Mouse (Mus musculus) adrenal gland, postnatal 25 days (tissue): ENCODE data around the gene Tspan5. TPM values are rescaled to one million over a fixed set of nuclear protein-coding genes. Genes with fewer than 3 reads are reported as not detected.

Experiments used
- DNase-seq: peaks from one replicate; pipeline ENCODE4 v3.0.0; 2021; ENCODE audit warnings: mixed read lengths
- total RNA-seq: library from RNA; stranded (reverse); gene quantifications from 2 replicates; pipeline ENCODE4 v1.2.3, GENCODE M21; 2021

Tspan5 gene
- total RNA-seq, 1 experiment from 2014 or later: 50.1 TPM

DNA sequence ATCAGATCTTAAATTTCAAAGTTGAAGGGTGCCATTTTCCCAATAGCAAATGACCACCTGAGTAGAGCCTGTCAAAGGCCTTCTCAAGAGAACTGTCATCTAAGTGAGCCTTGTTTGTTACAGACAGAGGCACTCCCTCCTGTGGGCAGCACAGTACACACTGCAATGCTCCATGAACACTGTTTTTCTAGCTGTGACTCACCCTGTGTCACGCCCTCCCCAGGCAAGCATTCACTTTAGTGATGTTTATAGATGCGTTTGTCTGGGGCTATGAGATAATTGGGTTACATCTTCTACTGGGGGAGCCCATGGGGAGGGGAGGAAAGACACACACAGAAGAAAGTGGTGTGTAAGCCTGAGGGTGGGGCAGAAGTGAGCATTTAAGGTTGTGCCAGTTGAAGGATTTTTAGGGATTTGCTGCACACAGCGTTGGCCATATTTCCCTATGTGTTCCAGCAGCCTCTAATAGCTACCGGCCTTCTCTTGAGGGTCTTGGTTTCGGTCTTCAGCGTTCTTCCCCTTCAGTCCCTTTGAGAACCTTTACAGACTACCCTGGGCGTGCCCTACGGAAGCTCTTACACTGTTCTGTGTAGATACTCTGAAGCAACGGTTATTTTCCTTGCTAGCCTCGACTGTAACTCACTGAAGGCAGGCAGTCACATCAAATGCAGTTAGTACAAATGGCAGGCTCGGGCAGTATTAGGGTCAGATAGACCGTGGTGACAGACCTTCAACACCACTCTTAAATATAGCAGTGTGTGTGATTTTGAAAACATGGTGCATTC is 29.7 kb downstream of the Tspan5 start:
- DNase-seq: peak; percentile 24

DNA sequence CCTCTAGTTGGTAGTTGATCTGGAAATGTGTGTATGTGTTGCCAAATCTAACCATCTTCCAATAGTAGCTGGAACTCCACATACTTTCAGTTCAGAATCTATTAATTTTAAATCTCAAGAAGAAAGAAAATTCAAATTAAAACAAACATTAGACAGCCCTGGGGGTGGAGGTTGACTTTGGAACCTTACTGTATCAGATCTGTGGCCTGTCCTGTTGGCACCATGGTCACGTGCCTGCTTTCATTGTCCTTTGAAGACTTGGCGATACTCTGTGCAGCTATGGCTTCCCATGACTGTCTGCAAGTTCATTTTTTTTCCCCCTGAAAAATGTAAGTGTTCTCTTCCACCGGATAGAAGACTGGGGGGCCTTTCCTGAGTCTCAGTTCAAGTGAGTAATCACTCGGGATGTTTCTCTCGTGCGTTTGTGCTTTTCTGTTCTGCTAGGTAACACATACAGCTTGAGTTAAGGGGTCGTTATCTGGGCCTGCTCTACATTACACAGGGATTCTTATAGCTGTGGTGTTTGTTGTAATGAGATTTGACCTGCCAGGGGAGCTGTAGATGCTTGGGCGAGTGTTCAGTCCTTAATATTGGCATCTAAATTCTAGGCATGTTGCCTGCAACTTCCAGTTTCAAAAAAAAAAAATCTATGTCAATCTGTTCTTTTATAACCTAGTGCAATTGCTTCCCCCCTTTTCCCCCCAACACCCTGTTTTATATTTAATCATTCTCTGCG is 32.0 kb downstream of the Tspan5 start:
- no peak for DNase-seq

DNA sequence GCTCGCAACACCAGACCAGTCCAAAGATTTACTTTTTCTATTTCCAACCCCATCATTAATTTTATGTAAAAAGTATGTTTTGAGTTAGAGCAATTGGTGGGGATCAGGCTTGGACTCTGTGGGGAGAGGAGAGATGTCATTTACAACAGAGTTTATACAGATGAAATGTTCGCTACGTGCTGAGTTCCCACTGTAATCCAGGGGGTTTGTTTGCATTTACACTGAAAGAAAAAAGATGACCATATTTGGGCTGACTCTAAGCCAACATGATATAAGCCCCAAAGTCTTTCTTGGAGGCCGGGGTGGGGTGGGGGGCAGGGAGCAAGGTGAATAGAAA is 32.6 kb downstream of the Tspan5 start:
- no peak for DNase-seq

DNA sequence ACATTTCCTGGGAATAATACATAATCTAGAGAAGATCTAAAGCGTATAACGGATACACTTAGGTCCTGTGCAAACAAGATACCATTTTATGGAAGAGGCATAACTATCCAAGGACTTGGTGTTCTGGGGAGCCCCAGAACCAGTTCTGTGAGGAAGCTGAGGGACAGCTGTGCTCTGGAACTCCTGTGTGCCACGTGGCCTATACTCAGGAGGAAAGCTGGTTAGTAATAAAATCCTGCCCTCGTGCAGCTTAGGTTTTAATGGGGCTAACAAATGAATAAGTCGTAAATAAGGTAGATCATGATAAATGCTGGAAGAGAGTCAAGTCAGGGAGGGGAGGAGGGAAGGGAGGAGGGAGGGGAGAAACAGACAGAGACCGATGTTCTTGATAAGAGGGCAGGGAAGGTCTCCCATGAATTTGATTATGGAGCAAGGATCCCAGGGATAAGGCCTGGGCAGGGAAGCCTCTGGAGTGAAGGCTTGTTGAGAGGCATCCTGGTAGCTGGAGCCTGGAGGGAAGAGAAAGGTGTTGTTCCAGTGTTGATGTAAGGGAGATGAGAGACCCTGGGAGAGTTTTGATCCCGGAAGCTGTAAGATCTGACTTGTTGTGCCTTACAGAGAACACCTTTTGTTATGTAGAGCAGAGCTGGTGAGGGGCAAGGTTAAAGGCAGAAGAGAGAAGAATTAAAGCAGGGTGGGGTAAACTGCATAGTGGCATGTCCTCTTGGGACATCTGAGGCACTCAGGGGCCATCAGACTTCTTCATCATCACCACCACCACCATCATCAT is 34.1 kb downstream of the Tspan5 start:
- no peak for DNase-seq

DNA sequence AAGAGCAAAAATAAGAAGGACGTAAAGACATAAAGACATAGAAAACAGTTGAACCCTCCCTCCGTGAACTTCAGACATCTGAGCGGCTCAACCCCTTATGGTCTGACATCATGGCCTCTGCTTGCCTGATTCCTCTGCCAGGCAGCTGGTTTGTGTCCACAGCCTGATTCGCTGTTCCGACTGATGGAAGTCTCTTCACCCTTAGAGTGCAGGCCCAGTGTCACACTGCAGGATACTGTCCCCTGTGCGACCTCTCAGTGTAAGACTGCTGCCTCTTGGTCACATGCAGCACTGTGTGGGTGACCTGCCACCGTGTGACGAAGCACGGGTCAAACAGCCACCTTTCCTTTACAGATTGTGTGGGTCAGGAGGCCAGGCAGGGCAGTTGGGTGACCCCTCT is 39.5 kb downstream of the Tspan5 start:
- DNase-seq: no peak

DNA sequence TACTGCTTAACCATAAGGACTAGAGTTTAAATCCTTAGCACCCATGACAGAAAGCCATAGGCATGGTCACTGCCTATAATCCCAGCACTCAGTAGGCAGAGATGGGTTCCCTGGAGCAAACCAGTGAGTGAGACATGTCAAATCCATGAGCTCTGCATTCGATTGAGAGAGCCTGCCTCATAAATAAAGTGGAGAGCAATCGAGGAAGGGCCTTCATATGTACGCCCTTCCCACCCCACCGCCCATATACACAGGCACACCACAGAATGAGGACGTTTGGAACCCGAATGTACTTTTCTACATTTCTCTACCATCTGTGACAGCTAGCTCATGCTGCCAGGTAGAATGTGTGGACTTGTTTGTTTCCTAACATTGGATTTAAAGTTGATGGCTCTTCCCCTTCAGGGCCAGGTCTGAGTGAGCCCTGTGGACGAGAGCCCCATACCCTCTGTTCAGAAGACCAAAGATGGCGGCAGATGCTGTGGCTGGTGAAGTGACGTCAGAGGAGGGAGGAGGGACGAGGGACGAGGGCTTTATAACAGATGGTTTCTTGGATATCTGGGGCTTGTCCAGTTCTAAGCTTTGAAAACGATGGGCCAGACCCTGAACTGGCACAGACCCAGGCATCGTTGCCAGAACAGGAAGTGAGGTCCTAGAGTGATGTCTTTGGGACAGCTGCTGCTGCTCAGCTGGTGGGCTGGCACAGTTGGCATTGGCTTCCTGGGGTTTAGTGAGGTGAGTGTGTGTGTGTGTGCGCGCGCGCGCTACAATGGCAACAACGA is 42.1 kb downstream of the Tspan5 start:
- DNase-seq: no peak

DNA sequence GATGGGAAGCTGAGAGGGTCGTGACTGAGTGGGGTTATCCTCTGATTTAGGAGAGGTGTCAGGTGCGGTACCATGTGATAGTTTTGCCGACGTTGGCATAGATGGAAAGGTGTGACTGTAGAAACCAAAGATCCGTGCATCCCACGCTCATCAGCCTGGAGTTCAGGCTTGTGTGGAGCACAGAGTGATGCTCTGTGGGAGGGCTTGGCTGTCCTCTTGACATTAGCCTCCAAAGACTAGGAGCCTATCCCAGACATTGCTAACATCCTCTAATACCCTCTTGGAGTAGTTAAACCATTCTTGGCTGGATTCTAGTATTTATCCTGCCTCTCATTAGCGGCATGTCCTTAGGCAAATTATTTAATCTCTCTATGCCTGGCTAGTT is 42.6 kb downstream of the Tspan5 start:
- no peak for DNase-seq

DNA sequence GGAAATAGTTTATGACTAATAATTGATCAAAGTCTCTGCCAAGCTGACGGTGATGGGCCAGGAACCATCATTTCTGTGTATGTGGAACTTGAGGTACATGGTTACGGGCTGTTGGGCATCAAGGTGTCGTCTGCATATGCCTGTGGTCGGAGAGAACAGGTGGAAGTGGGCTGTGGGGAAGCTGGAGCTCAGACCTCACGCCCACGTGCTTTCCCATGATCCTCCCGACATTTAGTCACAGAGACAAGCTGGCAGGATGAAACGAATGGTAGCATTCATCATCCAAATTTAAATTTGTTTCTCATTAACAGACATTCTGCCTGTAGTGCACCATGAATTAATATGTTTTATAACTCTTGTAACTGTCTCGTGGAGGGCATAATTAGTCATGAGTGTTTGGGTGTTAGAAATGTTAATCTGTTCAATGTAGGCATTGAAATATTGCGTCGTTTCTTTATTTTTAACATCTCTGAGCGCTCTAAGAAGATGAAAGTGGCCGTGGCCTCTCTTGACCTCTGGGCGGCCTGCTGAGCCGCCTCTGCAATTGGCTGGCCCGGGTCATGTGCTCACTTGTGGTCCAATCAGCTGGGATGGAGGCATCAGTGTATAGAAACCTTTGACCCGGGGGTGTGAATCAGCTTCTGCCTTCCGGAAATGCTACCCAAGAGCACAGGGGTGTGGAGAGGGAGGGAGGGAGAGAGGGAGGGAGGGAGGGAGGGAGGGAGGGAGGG is 45.9 kb downstream of the Tspan5 start:
- no peak for DNase-seq

DNA sequence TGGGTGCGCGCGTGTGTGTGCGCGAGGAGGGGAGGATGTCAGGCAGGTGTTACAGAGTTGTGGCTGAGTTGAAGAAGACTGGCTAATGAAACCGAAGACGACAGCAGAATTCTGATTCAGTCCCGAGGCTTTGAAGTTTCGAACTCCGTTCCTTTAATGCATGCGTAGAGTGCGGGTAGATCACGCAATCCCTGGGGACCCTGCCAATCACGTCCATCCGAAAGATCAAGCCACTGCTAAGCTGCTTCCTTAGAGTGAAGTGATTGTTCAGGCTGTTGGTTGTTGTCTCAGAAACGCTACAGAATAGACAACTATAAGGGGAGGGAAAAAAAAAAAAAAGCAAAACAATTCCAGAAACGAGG is 46.5 kb downstream of the Tspan5 start:
- no peak for DNase-seq

DNA sequence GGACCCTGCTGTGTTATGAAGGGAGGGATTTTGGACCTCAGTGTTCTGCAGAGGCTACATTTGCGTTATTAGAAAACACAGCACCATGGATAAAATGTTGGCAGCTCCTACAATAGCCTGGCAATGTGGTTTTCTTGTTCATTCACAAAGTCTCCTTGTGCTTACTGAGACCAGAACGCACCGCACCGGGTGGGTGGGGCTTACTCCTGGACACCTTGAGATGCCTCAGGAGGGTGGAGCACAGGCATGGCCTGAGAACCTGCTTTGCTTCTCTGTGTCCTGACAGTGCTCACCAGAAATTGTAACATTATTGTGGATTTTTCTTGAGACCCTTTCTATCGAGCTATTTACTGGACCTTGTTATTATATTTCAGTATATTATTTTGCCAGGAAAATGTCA is 47.3 kb downstream of the Tspan5 start:
- DNase-seq: no peak

DNA sequence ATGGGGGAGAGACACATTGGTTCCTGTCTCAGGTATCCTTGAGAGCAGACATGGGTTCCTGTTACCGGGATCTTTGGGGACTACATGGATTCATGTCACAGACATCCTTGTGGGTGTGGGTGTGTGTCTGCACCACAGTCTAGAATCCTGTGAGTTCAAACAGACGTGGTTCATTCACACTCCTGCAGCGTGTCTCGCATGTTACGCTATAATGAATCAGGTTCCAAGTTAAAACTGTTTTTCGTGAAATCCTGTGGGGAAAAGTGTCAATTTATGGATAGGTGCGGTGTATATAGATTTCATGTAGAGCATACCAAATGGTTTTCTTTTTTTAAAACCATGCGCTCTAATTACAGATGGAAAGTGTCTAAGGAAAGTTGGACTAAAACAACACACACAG is 52.5 kb downstream of the Tspan5 start:
- no peak for DNase-seq

DNA sequence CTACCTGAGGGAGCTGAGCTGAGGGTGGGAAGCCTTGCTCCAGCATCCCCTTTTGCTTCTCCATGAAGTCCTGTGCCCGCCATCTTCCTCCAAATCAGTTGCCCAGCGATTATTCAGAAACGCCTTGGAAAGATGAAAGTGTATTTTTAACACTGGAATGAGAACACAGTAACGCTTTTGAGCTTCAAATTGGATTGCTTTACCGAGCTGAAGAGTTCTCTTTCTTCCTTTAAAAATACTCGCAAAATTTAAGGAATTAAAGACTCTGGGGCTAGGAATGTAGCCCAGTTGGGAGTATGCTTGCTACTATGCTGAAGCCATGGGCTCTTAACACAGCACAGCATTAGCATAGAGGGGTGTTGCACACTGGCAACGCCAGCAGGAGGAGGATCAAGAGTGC is 54.0 kb downstream of the Tspan5 start:
- no peak for DNase-seq

DNA sequence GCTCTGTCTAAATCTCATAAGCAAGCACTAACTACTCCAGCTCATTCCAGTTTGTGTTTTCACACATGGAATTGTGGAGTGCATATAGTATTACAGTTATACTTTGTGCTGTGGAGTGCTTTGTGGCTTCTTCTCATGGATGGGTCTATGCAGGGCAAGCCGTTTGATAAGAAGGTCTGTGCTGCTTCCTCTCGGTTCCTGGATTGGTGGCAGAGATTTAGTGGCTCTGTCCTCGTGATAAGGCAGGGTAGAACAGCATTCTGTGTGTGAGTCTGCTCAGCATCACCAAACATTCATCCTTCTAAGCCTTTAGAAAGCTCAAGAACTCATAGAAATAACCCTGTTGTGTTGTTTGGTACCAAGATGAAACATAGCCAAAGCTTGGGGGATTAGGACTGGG is 54.6 kb downstream of the Tspan5 start:
- no peak for DNase-seq

DNA sequence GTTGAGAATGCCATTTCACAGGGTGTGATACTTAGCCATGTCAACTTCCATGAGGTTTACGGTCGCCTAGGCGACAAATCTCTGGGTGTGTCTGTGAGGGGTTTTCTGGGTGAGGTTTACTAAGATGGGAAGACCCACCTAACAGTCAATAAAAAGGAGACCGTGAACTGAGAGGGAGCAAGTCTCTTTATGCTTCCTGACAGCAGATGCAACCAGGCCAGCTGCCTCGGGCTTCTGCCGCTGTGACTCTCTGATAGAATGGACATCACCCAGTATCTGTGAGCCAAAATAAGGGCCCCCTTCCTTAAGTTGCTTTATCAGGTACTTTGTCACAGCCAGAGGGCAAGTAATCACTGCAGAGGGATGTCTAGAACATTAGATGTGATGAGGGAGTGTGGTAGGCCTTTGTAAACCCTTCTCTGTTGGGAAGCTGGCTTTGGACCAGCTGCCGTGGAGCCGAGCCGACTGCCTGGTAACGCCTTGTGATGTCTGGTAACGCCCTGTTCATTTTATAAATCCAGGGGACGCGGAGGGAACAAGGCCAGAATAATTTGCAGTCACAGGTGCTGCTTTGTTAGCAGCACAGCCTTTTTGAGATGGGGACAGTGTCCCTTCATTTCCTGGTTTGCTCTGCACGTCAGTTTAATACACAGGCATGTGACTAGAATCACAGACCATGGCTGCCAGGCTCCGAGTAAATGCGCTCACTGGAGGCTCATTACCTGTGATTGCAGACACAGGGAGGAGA is 58.8 kb downstream of the Tspan5 start:
- DNase-seq: no peak

DNA sequence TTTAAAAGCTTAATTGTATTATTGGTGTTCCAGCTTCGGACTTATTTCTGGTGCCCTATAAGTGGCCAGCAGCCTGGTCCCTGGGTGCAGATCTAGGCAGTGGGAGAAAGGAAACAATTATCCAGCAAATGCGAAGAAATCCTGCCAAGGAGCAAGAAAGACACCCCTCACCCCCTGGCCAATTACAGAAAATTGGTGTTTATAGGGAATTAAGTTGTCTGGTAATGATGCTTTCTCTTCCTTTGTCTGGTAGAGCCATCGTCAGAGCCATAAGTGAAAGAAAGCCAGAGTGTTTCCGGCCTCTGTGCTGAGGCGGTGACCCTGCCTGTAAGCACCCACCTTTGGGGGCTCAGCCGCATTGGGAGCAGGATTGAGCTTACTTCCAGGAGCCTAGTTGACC is 59.7 kb downstream of the Tspan5 start:
- DNase-seq: no peak

DNA sequence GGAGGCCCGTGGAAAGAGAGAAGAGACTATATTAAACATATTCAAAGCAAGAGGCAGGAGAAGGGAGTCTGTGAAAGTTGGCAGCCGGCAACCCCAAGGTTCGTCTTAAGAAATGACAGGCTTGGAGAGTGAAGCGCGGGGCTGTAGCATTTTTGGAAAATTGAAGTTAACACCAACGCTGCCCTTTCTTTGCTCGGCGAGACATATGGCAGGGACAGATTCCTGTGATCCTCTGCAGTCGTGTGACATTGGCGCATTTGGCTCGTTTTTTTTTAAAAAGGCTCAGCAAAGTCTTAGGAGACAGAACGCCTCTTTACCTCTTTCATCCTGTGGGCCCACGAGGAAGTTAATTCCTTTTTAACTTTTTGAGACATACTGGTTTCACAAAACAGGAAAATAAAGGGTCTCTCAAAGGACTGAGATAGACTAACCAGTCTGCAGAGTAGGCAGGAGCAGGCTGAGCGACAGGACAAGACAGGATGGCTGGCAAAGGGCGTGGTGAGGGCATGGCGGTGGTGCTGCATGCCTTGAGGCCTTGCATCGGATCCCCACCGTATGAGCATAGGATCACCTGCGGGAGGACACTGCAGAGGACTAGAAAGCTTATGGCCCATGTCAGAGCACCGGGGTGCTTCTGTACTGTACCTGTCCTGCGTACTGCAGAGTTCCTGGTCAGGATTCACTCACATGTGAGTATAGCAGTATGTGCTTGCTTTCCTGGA is 60.9 kb downstream of the Tspan5 start:
- no peak for DNase-seq

DNA sequence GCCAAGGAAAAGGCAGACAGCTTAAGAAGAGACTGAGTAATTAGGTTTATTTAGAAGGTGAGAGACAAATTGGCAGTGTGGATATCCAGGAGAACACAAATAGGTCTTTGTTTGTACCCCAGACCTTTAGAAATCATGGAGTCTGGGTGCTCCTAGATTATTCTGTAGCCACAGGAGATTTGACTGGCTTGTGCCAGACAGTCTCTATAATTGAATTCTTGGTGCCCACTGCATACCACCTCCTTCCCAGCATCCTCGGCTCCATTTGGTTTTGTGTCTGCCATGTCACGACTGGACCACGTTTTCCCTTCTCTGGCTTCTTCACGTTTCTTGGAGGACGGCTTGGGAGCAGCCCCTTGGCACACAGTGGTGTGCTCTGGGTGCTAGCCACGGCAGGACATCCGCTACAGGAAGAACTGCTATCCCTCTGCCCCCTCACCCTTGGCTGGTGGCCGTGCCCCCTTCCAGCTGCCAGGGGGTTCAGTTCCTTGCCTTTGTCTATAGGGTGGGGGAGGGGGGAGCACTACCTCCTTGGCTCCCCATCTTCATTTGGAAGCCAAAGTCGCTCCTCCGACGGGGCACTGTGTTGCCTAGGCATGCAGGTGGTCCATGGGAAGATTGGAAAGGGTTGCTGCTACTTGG is 61.6 kb downstream of the Tspan5 start:
- no peak for DNase-seq

DNA sequence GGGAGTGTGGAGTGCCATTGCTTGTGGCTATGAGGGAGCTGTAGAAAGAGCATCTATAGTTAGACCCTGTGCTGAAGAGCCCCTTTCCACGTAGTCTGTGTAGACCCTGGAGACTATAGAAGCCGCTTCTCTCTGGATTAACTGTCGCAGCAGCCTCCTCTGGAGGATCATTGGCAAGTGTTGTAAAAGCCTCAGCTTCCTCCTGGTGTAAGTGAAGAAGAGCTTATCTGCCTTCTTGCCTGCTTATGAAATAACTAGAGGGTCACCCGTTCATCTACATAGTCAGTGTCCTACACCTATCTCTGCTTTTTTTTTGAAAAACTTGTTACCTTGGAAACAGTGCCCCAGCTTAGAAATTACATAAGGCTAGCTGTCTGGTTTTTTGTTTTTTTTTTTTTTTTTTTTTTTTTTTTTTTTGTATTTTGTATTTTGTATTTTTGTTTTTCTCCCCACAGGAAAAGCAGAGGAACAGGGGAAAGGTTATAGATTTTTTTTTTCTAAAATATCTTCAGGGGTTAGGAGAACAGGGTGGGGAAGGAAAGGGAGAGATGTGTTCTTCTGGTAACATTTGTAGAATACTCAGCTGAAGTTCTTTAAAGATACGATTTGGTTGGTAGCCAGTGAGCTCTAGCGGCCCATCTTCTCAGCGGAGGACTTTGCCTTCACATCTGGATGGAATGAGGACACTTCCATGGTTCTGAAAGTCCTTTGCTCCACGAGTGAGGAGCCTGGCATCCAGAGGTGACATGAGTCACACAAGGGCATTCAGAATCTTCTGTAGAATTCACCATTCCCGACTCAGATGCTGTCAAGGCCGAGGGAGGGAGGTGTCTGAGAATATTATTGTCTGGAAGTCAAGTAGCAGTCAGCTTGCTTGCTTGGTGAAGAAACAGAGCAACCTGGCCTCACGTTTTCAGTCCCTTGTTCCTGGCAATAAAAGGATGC is 62.4 kb downstream of the Tspan5 start:
- DNase-seq: no peak

DNA sequence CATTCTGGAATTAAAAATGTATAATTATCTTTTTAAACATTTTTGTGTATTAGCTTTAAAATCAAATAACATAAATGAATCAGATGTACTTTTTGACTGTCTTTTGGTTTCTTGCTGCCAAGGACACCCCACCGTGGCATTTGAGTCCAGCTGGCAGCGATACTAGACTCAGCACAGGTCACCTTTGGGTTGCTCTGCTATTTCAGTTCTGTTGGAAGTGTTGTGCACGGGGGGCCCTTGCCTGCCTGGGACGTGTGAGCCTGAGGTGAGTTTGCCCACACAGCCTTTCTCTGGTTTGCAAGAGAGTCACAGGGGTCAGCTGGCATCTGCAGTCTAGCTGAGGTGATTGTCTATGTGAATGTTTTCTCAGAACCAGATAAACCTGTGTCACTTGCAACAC is 65.8 kb downstream of the Tspan5 start:
- peak; percentile 35 for DNase-seq
